Mouse (Mus musculus) lung, embryonic 15.5 days (tissue): ENCODE results near the gene Metap2. TPM values are rescaled to one million over a fixed set of nuclear protein-coding genes. Genes with fewer than 3 reads are reported as not detected.

Experiments
- ATAC-seq: fragments of 200-750 bp; cut with Nextera tagmentation; 2 replicates; pipeline ENCODE4 v1.8.0; 2017; ENCODE audit warnings: moderate number of reproducible peaks, borderline replicate concordance; ENCODE audit not compliant: low FRiP score, low TSS enrichment; ENCODE audit errors: extremely low read depth
- H3K27ac ChIP-seq: fragments of 300-500 bp; sonication (generic); 2 replicates; pipeline ENCODE4 v1.5.1; 2015; ENCODE audit warnings: moderate library complexity, mild to moderate bottlenecking, inconsistent platforms
- H3K27me3 ChIP-seq: fragments of 300-500 bp; sonication (generic); 2 replicates; pipeline ENCODE4 v1.6.1; 2015; ENCODE audit warnings: inconsistent platforms
- H3K36me3 ChIP-seq: fragments of 300-500 bp; sonication (generic); 2 replicates; pipeline ENCODE4 v1.6.1; 2015; ENCODE audit warnings: inconsistent platforms
- H3K4me1 ChIP-seq: fragments of 300-500 bp; sonication (generic); 2 replicates; pipeline ENCODE4 v1.6.1; 2015; ENCODE audit warnings: inconsistent platforms
- H3K4me2 ChIP-seq: fragments of 300-500 bp; sonication (generic); 2 replicates; pipeline ENCODE4 v1.6.1; 2015; ENCODE audit warnings: inconsistent platforms, mild to moderate bottlenecking, moderate library complexity
- H3K4me3 ChIP-seq: fragments of 300-500 bp; sonication (generic); 2 replicates; pipeline ENCODE4 v1.5.1; 2015; ENCODE audit warnings: mild to moderate bottlenecking, inconsistent platforms
- H3K9ac ChIP-seq: fragments of 300-500 bp; sonication (generic); 2 replicates; pipeline ENCODE4 v1.6.1; 2015; ENCODE audit warnings: inconsistent platforms
- H3K9me3 ChIP-seq: fragments of 300-500 bp; sonication (generic); 2 replicates; pipeline ENCODE4 v1.6.1; 2016; ENCODE audit warnings: inconsistent platforms
- WGBS: fragments of 180-500 bp; shearing (Covaris S2); methylation state at CpG from one replicate; pipeline ENCODE4 v1.1.7; 2015; 5-methylcytosine and 5-hydroxymethylcytosine counted together
- polyA plus RNA-seq: library from polyadenylated mRNA; unstranded; fragments of >200 nt; fragmentation: Nextera tagmentation; extraction: Ambion mirVana; gene quantifications from 2 replicates; pipeline ENCODE4 v1.2.1, GENCODE M21; 2015

Metap2 gene
- polyA plus RNA-seq, 1 experiment from 2014 or later: 180 TPM

DNA sequence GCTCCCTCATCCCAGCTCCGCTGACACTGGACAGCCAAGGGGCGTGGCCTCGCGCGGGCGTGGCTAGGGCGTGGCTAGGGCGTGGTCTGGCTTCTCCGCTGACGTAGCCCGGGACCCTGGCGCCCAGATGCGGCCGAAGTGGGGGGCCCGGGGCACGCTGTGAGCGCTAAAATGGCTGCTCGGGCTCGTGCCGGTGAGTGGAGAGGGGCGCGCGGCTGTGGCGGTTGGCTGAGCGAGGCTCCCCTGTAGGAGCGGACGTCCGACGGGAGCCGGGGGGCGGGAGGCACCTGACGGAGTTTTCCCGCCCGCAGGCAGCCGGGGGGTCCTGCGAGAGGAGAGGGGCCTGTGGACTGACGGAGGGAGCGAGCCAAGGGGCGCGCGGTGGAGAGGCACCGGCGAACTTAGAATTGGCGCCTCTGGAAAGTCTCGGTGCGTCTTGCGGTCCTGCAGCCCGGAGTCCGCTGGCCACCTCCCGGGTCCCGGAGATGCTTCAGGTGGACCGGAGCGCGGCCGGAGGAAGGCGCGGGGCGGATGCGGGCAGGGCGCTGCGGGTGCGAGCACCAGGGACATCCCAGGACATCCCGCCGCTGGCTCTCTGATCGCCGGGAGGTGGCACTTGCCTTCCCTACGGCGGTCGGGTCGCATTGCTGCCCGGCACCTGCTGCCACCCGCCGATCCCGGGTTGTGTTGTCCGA lies 63.0 kb downstream of the Metap2 start:
- H3K27ac ChIP-seq: no peak overlapping the region
- peak; percentile 96 for ATAC-seq
- H3K27me3 ChIP-seq: peaks cover 73% of the 10 kb centered on the region
- no peaks in the 10 kb centered on the region for H3K9me3 ChIP-seq
- H3K4me3 ChIP-seq: peak overlapping the region; percentile 53
- WGBS: 1% methylated on average over 75 of the region's 75 CpGs
- no peaks in the 10 kb centered on the region for H3K36me3 ChIP-seq
- peaks cover 28% of the 10 kb centered on the region for H3K4me1 ChIP-seq
- peak overlapping the region; percentile 91 for H3K4me2 ChIP-seq
- H3K9ac ChIP-seq: peak overlapping the region; percentile 7; the same call in 1 of the 2 replicates

DNA sequence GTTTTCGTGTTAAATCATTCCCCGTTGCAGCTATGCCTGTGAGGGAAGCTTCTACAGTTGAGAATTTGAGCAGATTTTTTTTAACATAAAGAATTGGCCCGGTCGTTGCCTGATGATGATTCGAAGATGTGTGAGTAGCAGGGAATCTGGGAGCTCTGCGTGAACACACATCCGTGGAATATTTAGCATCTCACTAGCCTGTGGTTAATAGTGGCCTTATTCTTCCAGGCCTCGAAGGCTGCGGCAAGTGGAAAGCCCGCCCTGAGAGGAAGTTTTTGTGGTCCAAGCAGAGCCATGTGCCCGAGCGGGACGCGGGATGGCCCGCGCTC lies 63.6 kb downstream of the Metap2 start:
- Histone ChIP-seq H3K27ac (no peak overlapping the region), H3K9ac (peak overlapping the region; percentile 7; the same call in 1 of the 2 replicates), H3K9me3 (no peaks in the 10 kb centered on the region), H3K4me2 (peak overlapping the region; percentile 91), H3K4me1 (peaks cover 28% of the 10 kb centered on the region), H3K36me3 (no peaks in the 10 kb centered on the region), H3K27me3 (peaks cover 73% of the 10 kb centered on the region), H3K4me3 (peak overlapping the region; percentile 53)
- WGBS: 1% methylated on average over 16 of the region's 16 CpGs
- no peak for ATAC-seq

- Histone ChIP-seq H3K27me3 (peaks cover 73% of the 10 kb centered on the region), H3K4me2 (0 out of 2 replicates have a peak overlapping the region, but pooled peaks have one; percentile 91)
Observed at GRCm38 (mm10) chr10:93832811-93833210, 64.1 kb downstream of the Metap2 start.

DNA sequence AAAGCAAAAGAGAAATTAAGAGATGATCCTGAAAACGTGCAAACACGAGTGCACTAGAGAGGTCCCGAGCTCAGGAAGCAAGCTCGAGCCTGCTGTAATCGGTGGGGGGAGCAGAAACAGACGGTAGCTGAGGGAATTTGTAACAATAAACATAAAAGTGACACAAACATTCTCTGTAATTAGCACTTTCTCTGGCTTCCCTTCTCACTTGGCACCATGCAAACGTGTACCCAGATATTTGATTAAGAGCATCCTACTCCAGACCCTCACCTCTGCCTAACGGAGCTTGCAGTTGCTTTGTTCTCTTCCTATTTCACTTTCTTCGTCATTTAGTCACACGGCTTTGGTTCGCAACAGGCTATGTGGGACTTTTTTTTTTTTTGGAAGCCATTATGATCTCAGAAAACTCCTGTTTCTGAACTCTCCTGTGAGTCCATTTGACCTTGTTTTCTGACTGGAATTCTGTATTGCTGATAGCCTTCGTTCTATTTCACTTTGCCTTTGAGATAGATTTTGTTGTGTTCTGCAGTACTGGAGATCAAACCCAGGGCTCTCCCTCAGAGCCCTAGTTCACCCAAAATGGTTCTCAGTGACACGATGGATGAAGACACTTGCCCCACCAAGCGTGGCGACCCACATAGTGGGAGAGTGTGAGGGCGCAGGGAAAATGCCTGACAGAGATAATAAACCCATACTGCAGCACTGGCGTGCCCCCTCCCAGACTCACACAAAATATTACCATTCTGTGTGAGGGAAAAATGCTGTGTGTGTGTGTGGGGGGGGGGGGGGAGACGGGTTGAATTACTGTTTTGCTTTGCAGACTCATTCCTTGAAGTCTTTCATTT lies 64.9 kb downstream of the Metap2 start:
- WGBS: 9% methylated on average over 18 of the region's 18 CpGs
- ATAC-seq: no peak
- Histone ChIP-seq H3K9me3 (no peaks in the 10 kb centered on the region), H3K27ac (no peak overlapping the region), H3K9ac (no peak overlapping the region), H3K4me3 (peak overlapping the region; percentile 7), H3K36me3 (no peaks in the 10 kb centered on the region), H3K27me3 (peaks cover 72% of the 10 kb centered on the region), H3K4me1 (peaks cover 28% of the 10 kb centered on the region), H3K4me2 (peak overlapping the region; percentile 46)

More at GRCm38 (mm10) chr10:93832811-93833210, 64.1 kb downstream of the Metap2 start:
- no peak overlapping the region for H3K9ac ChIP-seq
- no peaks in the 10 kb centered on the region for H3K9me3 ChIP-seq
- no peak for ATAC-seq
- H3K27ac ChIP-seq: no peak overlapping the region
- H3K36me3 ChIP-seq: no peaks in the 10 kb centered on the region
- 38% methylated on average over 9 of the region's 9 CpGs for WGBS
- H3K4me1 ChIP-seq: peaks cover 28% of the 10 kb centered on the region
- no peak overlapping the region for H3K4me3 ChIP-seq

DNA sequence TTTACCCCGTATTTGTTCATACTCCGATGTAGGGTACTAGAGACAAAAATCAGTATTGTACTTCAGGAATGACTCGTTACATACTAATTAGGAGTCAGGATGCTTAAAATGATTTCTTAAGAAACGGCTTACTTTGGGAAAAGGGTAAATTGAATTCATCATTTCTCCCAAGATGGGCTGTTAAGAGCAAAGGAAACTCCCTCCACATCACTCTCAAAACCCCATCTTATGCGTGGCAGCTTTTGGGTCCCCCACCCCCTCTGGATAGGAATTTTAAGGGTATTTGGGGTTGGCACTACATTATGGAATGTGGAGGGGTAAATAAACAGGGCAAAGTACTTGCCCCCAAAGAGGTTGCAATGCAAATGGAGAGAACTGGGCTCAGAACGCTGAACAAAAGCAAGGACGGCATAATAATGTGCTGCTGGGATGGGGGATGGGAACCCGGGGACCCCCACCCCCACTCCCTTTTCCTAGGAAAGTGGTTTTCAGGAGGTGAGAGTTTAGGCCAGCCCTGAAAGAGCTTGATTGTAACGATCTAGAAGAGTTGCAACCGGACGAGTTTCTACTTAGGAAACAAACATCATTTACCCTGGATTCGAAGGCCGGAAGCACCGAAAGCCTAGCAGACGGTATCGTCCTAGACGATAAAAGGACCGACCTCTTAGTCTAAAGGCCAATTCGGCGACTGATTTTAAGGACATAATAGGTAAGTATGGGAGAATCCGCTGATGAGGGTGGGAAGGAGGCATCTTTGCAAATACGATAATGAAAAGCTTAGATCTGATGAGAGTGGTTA lies 65.8 kb downstream of the Metap2 start, which contains the start of gene Usp44:
TSS of gene Usp44 (plus strand) at position 625 of the 799 bp plus-strand sequence.
- H3K4me1 ChIP-seq: peaks cover 28% of the 10 kb centered on the region
- peak within 1 kb of the TSS; percentile 46 for H3K4me2 ChIP-seq
- peaks cover 64% of the 10 kb centered on the region for H3K27me3 ChIP-seq
- 10% methylated on average over 22 of the region's 22 CpGs for WGBS
- H3K9ac ChIP-seq: no peak within 1 kb of the TSS
- H3K9me3 ChIP-seq: no peaks in the 10 kb centered on the region
- H3K4me3 ChIP-seq: peak within 1 kb of the TSS; percentile 7
- H3K27ac ChIP-seq: no peak within 1 kb of the TSS
- no peaks in the 10 kb centered on the region for H3K36me3 ChIP-seq
- no peak for ATAC-seq

DNA sequence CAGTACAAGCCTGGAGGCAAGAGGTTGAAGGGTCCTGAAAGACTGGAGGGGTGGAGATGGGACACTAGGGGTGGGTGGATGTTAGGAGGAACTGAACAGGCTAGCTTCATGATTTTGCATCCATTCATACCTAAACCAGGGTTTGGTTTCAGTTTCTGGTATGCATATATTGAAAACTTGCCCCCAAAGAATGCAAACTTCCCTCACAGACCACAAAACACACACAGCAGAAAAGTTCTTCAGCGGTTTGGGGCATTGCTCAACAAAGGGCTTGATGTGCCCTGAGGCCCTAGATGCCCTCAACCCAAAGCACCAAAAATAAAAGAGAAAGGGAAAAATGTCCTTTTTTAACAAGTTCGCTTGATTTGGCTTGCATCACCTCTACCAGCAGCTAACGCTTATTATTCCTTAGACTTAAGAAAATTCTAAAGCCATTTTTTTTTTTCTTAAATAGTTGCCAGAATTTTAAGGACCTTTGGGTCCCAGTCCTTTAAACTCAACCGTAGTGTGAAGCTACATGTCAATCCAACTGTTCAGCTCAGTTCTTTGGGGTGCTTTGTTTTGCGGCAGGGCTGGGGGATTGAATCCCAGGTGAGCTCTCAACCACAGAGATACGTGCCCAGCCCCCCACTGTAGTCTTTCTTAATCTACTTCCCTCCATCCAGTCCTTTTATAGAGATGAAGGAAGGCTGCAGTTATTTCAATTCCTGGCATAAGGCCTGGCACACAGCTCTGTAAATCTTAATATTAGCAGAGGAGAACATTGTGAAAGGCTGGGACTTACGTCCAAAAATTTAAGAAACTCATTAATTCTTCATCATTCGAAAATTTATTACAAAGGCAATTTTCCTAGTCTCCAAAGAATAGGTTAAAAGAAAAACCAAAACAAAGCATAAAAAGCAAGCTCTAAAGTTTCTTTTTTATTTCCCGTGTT lies 66.7 kb downstream of the Metap2 start:
- Histone ChIP-seq H3K4me1 (peaks cover 28% of the 10 kb centered on the region), H3K27ac (no peak overlapping the region), H3K9ac (no peak overlapping the region), H3K27me3 (peaks cover 55% of the 10 kb centered on the region), H3K4me2 (no peak overlapping the region), H3K4me3 (no peak overlapping the region), H3K36me3 (no peaks in the 10 kb centered on the region), H3K9me3 (no peaks in the 10 kb centered on the region)
- WGBS: 50% methylated on average over 9 of the region's 9 CpGs
- ATAC-seq: no peak

- WGBS: 24% methylated on average over 7 of the region's 7 CpGs
Observed at GRCm38 (mm10) chr10:93818661-93819060, 78.2 kb downstream of the Metap2 start.

DNA sequence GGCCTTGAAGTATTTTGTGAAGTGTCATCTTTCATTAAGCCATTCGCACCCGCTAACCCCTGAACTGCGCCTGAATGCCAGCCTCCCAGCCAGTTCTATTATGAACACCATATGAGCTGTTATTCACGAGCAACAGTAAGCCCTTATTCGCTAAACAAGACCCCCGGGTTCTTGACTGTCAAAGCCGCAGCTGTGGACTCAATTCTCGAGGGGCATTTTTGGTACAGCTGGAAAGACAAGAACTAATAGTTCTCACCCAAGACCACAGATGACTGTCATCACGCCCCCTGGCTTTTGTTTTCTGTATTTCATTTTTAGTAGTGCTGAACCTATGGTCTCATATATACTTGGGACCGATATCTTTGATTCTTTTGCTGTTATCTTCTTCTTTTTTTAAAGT lies 83.1 kb downstream of the Metap2 start:
- no peak for ATAC-seq
- Histone ChIP-seq H3K9me3 (no peaks in the 10 kb centered on the region), H3K27ac (no peak overlapping the region), H3K4me3 (no peak overlapping the region), H3K4me1 (peaks cover 4% of the 10 kb centered on the region; the same call in 1 of the 2 replicates), H3K36me3 (no peaks in the 10 kb centered on the region), H3K27me3 (peaks cover 13% of the 10 kb centered on the region; the same call in 1 of the 2 replicates), H3K4me2 (no peak overlapping the region), H3K9ac (no peak overlapping the region)
- 76% methylated on average over 10 of the region's 10 CpGs for WGBS

More at GRCm38 (mm10) chr10:93818661-93819060, 78.2 kb downstream of the Metap2 start:
- Histone ChIP-seq H3K4me1 (no peaks in the 10 kb centered on the region), H3K4me2 (no peak overlapping the region), H3K27ac (no peak overlapping the region), H3K4me3 (no peak overlapping the region), H3K9ac (no peak overlapping the region), H3K36me3 (no peaks in the 10 kb centered on the region), H3K27me3 (peaks cover 13% of the 10 kb centered on the region; the same call in 1 of the 2 replicates), H3K9me3 (no peaks in the 10 kb centered on the region)
- ATAC-seq: no peak

- H3K9me3 ChIP-seq: no peaks in the 10 kb centered on the region
- H3K4me3 ChIP-seq: no peak overlapping the region
- H3K4me2 ChIP-seq: peak overlapping the region; percentile 40
- H3K9ac ChIP-seq: no peak overlapping the region
- 12% methylated on average over 10 of the region's 10 CpGs for WGBS
- peaks cover 4% of the 10 kb centered on the region; the same call in 1 of the 2 replicates for H3K4me1 ChIP-seq
- no peak overlapping the region for H3K27ac ChIP-seq
- H3K36me3 ChIP-seq: no peaks in the 10 kb centered on the region
- peaks cover 10% of the 10 kb centered on the region; the same call in 1 of the 2 replicates for H3K27me3 ChIP-seq
- no peak for ATAC-seq
Observed at GRCm38 (mm10) chr10:93812774-93813415, 84.0 kb downstream of the Metap2 start.

DNA sequence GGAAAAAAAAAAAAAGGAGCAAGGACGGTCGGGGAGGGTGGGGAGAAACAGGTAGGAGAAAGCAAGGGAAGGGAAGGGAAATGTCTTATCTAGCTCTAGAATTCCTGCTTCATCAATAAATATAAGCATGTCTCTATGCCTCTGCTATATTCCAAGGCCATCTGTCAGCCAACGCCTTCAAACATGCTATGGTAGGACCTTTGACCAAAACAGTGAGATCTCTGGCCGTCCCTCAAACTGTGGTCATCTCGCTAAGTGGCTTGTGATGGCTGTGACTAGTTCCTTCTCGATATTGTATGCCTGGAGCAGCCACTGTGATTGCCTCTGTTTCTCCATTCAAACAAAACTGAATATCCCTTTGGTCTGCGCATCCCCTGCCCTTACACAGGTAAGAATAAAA lies 84.8 kb downstream of the Metap2 start:
- WGBS: 38% methylated on average over 7 of the region's 7 CpGs
- ATAC-seq: no peak
- Histone ChIP-seq H3K4me2 (no peak overlapping the region), H3K4me3 (no peak overlapping the region), H3K36me3 (no peaks in the 10 kb centered on the region), H3K27ac (no peak overlapping the region), H3K9ac (no peak overlapping the region), H3K4me1 (peaks cover 4% of the 10 kb centered on the region; the same call in 1 of the 2 replicates), H3K27me3 (0 out of 2 replicates have a peak, but pooled peaks cover 3% of the 10 kb centered on the region), H3K9me3 (no peaks in the 10 kb centered on the region)
